Mouse (Mus musculus): Measurements from ENCODE around the gene Eps8l1. TPM values are rescaled to one million over a fixed set of nuclear protein-coding genes. Genes with fewer than 3 reads are reported as not detected.

The Eps8l1 gene
- total and polyA plus RNA-seq, 2 experiments = 1.4 to 6.5 TPM

DNA sequence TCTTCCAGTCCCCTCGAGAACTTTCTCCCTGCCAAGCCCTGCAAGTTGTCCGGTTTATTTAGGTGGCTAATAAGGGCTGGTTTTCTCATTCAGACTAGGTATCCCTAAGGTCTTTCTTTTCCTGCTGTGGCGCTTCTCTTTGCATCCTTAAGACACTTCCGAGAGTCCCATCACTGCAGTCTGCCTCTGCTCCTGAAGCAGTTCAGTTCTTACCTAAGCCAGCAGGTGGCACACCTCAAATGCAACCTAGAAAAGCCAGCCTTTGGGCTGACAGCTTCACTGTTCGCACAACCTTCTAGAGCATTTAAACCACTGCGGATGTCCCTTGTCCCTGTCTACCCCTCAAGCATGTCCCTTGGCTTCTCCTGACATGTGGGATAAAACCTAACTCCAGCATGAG is 19.2 kb downstream of the Eps8l1 start:
- peaks cover 9% of the 10 kb centered on the region; the same call in 1 of the 2 replicates for H3K36me3 ChIP-seq (ENCODE audit: control insufficient read depth, insufficient read depth, low read length)
- H3K4me1 ChIP-seq (ENCODE audit: control insufficient read depth, insufficient read depth, low read length) = no peaks in the 10 kb centered on the region
- WGBS = 55% methylated on average over 6 of the region's 6 CpGs
- no peak overlapping the region for H3K4me3 ChIP-seq (ENCODE audit: insufficient read depth, low read depth, low read length)
- no peak overlapping the region for H3K9ac ChIP-seq (ENCODE audit: low read depth, low read length)
- DNase-seq (ENCODE audit: extremely low read depth, low read depth, low spot score) = peak; percentile 16
- peak; percentile 60; the same call in 1 of the 2 replicates for TF ChIP-seq CTCF (IDR thresholded peaks at IDR 0.05; ENCODE audit: low read depth, low read length)
- TF ChIP-seq POLR2A (IDR thresholded peaks at IDR 0.05; ENCODE audit: extremely low read depth, insufficient read depth, low read length) = no peak
- H3K79me2 ChIP-seq (ENCODE audit: control insufficient read depth, insufficient read depth, low read length) = no peaks in the 10 kb centered on the region
- no peak overlapping the region for H3K27ac ChIP-seq (replicated peaks; ENCODE audit: insufficient read depth, low read depth, low read length)
- no peaks in the 10 kb centered on the region for H3K27me3 ChIP-seq (ENCODE audit: control insufficient read depth, insufficient read depth, low read length)

DNA sequence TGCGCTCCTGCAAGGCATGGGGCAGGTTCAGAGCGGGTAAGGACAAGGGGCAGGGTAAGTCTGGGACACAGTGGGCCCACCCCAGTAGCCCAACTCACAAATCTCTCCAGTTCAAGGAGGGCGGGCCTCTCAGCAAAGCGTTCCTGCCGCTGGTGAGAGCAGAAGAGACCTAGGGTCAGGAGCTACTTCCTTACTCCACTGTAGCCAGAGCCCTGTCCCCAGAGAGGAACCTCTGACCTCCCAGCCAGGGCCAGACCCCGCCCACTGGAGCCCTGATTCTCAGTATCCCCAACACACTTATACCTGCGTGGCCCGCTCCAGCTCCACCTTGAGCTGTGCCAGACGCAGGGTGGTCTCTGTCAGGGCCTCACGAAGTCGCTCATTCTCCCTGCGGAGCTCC is 21.8 kb downstream of the Eps8l1 start:
- H3K79me2 ChIP-seq (ENCODE audit: control insufficient read depth, insufficient read depth, low read length) = no peaks in the 10 kb centered on the region
- DNase-seq (ENCODE audit: extremely low read depth, low read depth, low spot score) = no peak
- no peak overlapping the region for H3K4me3 ChIP-seq (ENCODE audit: insufficient read depth, low read depth, low read length)
- H3K27ac ChIP-seq (replicated peaks; ENCODE audit: insufficient read depth, low read depth, low read length) = no peak overlapping the region
- TF ChIP-seq CTCF (IDR thresholded peaks at IDR 0.05; ENCODE audit: low read depth, low read length) = no peak
- WGBS = 89% methylated on average over 12 of the region's 12 CpGs
- no peaks in the 10 kb centered on the region for H3K27me3 ChIP-seq (ENCODE audit: control insufficient read depth, insufficient read depth, low read length)
- H3K4me1 ChIP-seq (ENCODE audit: control insufficient read depth, insufficient read depth, low read length) = no peaks in the 10 kb centered on the region
- H3K36me3 ChIP-seq (ENCODE audit: control insufficient read depth, insufficient read depth, low read length) = peaks cover 18% of the 10 kb centered on the region; the same call in 1 of the 2 replicates
- no peak overlapping the region for H3K9ac ChIP-seq (ENCODE audit: low read depth, low read length)

DNA sequence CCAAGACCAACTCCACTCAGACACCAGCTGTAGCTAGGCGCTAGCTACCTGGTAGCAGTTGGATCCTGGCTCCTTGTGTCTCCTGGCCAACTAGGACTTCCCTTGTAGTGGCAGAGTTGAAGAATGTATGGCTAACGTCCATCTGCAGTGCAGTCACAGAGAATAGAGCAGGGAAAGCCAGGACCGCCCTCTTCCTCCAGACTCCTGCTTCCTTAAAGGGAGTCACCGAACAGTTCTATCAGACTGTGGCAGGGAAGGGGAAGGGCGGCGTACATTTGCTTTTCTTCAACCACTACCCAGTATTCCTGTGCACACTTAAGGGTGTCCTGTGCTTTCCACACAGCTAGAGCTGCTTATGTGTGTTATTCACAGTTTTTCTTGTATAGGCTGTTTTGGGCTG is 30.8 kb downstream of the Eps8l1 start:
- no peak overlapping the region for H3K9ac ChIP-seq (ENCODE audit: low read depth, low read length)
- H3K79me2 ChIP-seq (ENCODE audit: control insufficient read depth, insufficient read depth, low read length) = peaks cover under 1% of the 10 kb centered on the region; the same call in 1 of the 2 replicates
- WGBS = 72% methylated on average over 6 of the region's 6 CpGs
- H3K27ac ChIP-seq (replicated peaks; ENCODE audit: insufficient read depth, low read depth, low read length) = no peak overlapping the region
- H3K36me3 ChIP-seq (ENCODE audit: control insufficient read depth, insufficient read depth, low read length) = peaks cover 6% of the 10 kb centered on the region; the same call in 1 of the 2 replicates
- TF ChIP-seq POLR2A (IDR thresholded peaks at IDR 0.05; ENCODE audit: extremely low read depth, insufficient read depth, low read length) (no peak), CTCF (IDR thresholded peaks at IDR 0.05; ENCODE audit: low read depth, low read length) (no peak)
- DNase-seq (ENCODE audit: extremely low read depth, low read depth, low spot score) = no peak
- 0 out of 2 replicates have a peak, but pooled peaks cover 2% of the 10 kb centered on the region for H3K4me1 ChIP-seq (ENCODE audit: control insufficient read depth, insufficient read depth, low read length)
- H3K4me3 ChIP-seq (ENCODE audit: insufficient read depth, low read depth, low read length) = no peak overlapping the region
- H3K27me3 ChIP-seq (ENCODE audit: control insufficient read depth, insufficient read depth, low read length) = no peaks in the 10 kb centered on the region

DNA sequence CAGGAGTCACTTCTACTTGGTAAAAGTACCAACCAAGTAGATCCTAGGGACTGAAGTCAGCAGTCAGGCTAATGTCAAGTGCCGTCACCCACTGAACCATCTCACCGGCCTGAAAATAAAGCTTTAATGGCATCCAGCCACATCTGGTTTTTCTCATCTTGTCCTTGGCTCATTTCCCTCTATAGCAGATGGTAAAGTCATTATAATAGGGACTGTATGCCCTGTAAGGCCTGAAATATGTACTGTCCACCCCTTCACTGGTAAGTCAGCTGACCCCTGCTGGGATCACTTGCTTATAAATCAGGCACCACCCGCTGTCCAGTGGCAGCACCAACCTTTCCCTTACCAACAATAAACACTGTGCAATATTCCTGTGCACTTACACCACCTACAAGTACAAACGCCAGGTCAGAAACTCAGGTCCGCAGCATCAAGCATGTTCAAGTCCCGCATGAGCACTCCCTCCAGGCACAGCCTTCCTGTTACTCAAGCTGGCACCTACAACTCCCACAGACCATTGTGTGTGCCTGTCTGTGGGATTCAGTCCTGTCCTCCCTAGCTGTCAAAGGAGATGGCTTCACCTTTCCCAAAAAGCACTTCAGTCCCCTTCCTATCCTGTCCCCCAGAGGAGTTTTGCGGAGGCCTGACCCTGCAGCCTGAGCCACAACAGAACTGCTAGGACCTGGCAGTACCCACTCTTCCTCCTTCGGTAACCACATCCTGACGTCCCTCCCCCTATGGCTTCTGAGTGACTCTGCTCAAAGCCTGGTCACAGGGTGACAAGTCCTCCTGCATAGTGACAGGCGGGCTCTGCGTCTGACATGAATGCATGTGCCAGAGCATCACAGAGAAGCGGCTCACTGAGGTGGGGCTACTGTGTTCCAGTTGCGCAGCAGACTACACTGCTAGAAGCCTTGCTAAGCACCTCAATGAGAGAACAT is 32.1 kb downstream of the Eps8l1 start:
- H3K27me3 ChIP-seq (ENCODE audit: control insufficient read depth, insufficient read depth, low read length) = no peaks in the 10 kb centered on the region
- peaks cover 5% of the 10 kb centered on the region; the same call in 1 of the 2 replicates for H3K36me3 ChIP-seq (ENCODE audit: control insufficient read depth, insufficient read depth, low read length)
- 82% methylated on average over 13 of the region's 13 CpGs for WGBS
- H3K79me2 ChIP-seq (ENCODE audit: control insufficient read depth, insufficient read depth, low read length) = peaks cover 5% of the 10 kb centered on the region; the same call in 1 of the 2 replicates
- DNase-seq (ENCODE audit: extremely low read depth, low read depth, low spot score) = no peak
- no peak overlapping the region for H3K4me3 ChIP-seq (ENCODE audit: insufficient read depth, low read depth, low read length)
- 0 out of 2 replicates have a peak, but pooled peaks cover 2% of the 10 kb centered on the region for H3K4me1 ChIP-seq (ENCODE audit: control insufficient read depth, insufficient read depth, low read length)
- TF ChIP-seq POLR2A (IDR thresholded peaks at IDR 0.05; ENCODE audit: extremely low read depth, insufficient read depth, low read length) = no peak
- TF ChIP-seq CTCF (IDR thresholded peaks at IDR 0.05; ENCODE audit: low read depth, low read length) = no peak
- no peak overlapping the region for H3K27ac ChIP-seq (replicated peaks; ENCODE audit: insufficient read depth, low read depth, low read length)
- H3K9ac ChIP-seq (ENCODE audit: low read depth, low read length) = no peak overlapping the region

DNA sequence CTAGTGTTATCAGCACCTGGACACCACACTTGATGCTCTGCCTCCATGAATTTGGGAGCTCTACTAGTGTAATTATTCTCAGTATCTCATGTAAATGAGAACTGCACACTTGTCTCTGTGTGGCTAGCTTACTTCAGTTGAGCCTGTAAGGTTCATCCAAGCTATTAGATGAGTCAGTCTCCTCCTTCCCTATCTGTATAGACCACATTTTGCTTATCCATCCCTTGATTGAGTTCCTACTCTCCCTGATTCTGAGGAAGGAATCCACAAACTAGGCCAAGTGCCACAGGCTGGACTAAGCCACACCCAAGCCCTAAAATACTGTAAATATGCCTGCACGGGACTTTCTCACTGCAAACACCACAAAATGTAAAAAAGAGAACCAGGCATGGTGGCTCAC is 33.5 kb downstream of the Eps8l1 start:
- H3K4me3 ChIP-seq (ENCODE audit: insufficient read depth, low read depth, low read length) = no peak overlapping the region
- peaks cover 4% of the 10 kb centered on the region; the same call in 1 of the 2 replicates for H3K4me1 ChIP-seq (ENCODE audit: control insufficient read depth, insufficient read depth, low read length)
- TF ChIP-seq POLR2A (IDR thresholded peaks at IDR 0.05; ENCODE audit: extremely low read depth, insufficient read depth, low read length) (no peak), CTCF (IDR thresholded peaks at IDR 0.05; ENCODE audit: low read depth, low read length) (no peak)
- WGBS = 54% methylated on average over 1 of the region's 1 CpGs
- H3K36me3 ChIP-seq (ENCODE audit: control insufficient read depth, insufficient read depth, low read length) = peaks cover 4% of the 10 kb centered on the region; the same call in 1 of the 2 replicates
- no peak for DNase-seq (ENCODE audit: extremely low read depth, low read depth, low spot score)
- no peak overlapping the region for H3K27ac ChIP-seq (replicated peaks; ENCODE audit: insufficient read depth, low read depth, low read length)
- H3K27me3 ChIP-seq (ENCODE audit: control insufficient read depth, insufficient read depth, low read length) = no peaks in the 10 kb centered on the region
- H3K79me2 ChIP-seq (ENCODE audit: control insufficient read depth, insufficient read depth, low read length) = peaks cover 14% of the 10 kb centered on the region; the same call in 1 of the 2 replicates
- H3K9ac ChIP-seq (ENCODE audit: low read depth, low read length) = no peak overlapping the region
